Mouse (Mus musculus): ENCODE measurements around the gene Six2. TPM values are rescaled to one million over a fixed set of nuclear protein-coding genes. Genes with fewer than 3 reads are reported as not detected.

Six2 gene
- polyA plus RNA-seq (2015; fragmentation: Nextera tagmentation; extraction: Ambion mirVana): 0.12 and 0.13 TPM in 2 replicates

DNA sequence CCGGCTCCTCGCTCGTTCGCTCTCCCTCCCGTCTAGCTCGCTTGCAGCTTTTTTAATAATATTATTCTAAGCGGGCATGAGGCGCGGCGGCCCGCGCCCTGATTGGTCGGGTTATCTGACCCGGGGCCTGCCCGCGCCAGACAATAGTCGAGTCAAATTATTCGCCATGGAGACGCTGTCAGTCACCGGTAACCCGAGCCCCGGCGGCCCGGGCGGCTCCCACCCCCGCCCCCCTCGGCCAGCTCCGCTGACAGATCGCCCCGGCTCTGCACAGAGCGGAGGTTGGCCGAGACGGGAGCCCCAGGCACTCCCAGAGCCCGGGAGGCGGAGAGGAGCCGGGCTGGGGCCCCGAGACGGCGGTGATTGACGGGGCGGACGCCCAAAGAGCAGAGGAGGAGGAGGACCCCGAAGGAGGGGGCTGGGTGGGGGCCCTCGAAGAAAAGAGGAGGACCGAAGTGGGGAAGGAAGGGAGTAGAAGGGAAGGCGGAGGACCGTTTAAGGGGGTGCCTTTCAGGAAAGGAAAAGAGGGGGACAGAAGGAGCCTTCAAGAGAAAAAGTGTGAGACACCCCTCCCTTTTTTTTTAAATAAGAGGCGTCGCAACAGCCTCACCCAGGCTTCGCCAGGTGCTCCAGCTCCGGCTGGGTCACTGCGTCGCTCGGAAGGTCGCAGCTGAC, at the start of gene Six2:
Gene Six2 (minus strand): TSS at position 39 of the 675 bp plus-strand sequence.
- under 1% methylated on average over 55 of the region's 55 CpGs for WGBS
- no peaks in the 10 kb centered on the region for H3K36me3 ChIP-seq (ENCODE audit: control insufficient read depth, insufficient read depth, low read length)
- peaks cover 19% of the 10 kb centered on the region for H3K4me1 ChIP-seq (ENCODE audit: control insufficient read depth, insufficient read depth, low read length)

DNA sequence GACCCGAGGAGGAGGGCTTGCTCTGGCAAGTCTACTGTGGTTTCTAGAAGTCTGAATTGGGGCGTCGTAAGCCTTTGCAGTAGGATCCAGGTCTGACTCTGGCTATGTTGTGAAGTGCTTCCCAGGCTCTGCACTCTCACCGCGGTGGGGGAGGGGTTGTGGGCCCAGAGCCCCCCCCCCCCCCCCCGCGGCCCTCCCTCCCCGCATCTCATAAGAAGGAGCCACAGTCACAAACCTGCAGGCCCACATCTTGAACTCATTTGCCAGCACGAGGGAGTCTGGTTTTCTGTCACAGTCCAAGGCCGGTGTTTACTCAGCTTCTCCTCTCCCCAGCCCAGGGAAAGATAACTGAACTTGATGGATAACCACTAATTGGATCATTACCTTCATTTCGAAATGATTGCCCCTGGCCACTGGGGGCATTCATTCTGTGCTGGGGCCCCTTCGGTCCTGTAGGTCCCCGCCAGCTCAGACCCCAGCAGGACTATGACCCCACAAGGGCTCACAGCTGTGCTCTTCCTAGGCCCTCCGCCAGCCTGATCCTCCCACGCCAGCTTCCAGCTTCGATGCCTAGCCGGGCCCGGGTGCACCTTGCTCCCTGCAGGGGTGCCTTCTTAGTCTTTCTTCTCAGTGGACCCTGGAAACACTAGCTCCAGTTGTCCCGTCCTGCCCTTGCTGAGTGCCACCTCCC, 49.2 kb upstream of the Six2 start:
- H3K4me3 ChIP-seq (ENCODE audit: low read length): no peak overlapping the region

More for the DNA sequence above, at the start of gene Six2:
- Histone ChIP-seq H3K27ac (ENCODE audit: low read length) (no peak within 1 kb of the TSS), H3K27me3 (replicated peaks; ENCODE audit: control insufficient read depth, insufficient read depth, low read length) (peaks cover 91% of the 10 kb centered on the region), H3K9ac (ENCODE audit: low read depth, low read length) (peak within 1 kb of the TSS; percentile 24; the same call in 1 of the 2 replicates), H3K4me3 (ENCODE audit: low read length) (peak within 1 kb of the TSS; percentile 54), H3K9me3 (ENCODE audit: control insufficient read depth, low read length) (no peaks in the 10 kb centered on the region), H3K4me2 (ENCODE audit: low read depth, low read length) (peak within 1 kb of the TSS; percentile 95)
- ATAC-seq: peak; percentile 89

DNA sequence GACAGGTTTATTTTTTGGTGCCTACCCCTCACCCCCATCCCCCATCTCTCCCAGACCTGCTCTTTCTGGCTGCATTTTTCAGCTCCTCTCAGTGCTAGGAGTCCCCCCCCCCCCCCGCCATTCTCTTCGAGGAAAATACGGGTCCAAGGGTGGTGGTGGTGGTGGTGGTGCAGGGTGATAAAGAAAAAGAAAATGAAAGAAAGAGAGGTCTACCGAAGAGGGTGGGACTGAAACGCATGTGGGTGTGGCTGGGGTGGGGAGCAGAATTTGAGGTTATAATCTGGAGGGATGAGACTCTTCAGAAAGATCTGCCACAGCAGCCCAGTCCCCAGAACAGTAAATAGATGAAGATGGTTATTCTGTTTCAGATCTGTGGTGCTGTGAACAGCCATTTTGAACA, 43.3 kb upstream of the Six2 start:
- Histone ChIP-seq H3K9ac (ENCODE audit: low read depth, low read length) (no peak overlapping the region), H3K9me3 (ENCODE audit: control insufficient read depth, low read length) (no peaks in the 10 kb centered on the region), H3K27ac (ENCODE audit: low read length) (no peak overlapping the region), H3K4me1 (ENCODE audit: control insufficient read depth, insufficient read depth, low read length) (no peaks in the 10 kb centered on the region), H3K36me3 (ENCODE audit: control insufficient read depth, insufficient read depth, low read length) (no peaks in the 10 kb centered on the region), H3K27me3 (replicated peaks; ENCODE audit: control insufficient read depth, insufficient read depth, low read length) (no peaks in the 10 kb centered on the region), H3K4me3 (ENCODE audit: low read length) (no peak overlapping the region), H3K4me2 (ENCODE audit: low read depth, low read length) (no peak overlapping the region)
- 86% methylated on average over 5 of the region's 5 CpGs for WGBS
- ATAC-seq: no peak

More for the DNA sequence above, 49.2 kb upstream of the Six2 start:
- Histone ChIP-seq H3K4me1 (ENCODE audit: control insufficient read depth, insufficient read depth, low read length) (no peaks in the 10 kb centered on the region), H3K27me3 (replicated peaks; ENCODE audit: control insufficient read depth, insufficient read depth, low read length) (no peaks in the 10 kb centered on the region), H3K9me3 (ENCODE audit: control insufficient read depth, low read length) (no peaks in the 10 kb centered on the region), H3K36me3 (ENCODE audit: control insufficient read depth, insufficient read depth, low read length) (no peaks in the 10 kb centered on the region), H3K27ac (ENCODE audit: low read length) (no peak overlapping the region), H3K9ac (ENCODE audit: low read depth, low read length) (no peak overlapping the region), H3K4me2 (ENCODE audit: low read depth, low read length) (no peak overlapping the region)
- ATAC-seq: no peak
- 43% methylated on average over 15 of the region's 19 CpGs for WGBS

DNA sequence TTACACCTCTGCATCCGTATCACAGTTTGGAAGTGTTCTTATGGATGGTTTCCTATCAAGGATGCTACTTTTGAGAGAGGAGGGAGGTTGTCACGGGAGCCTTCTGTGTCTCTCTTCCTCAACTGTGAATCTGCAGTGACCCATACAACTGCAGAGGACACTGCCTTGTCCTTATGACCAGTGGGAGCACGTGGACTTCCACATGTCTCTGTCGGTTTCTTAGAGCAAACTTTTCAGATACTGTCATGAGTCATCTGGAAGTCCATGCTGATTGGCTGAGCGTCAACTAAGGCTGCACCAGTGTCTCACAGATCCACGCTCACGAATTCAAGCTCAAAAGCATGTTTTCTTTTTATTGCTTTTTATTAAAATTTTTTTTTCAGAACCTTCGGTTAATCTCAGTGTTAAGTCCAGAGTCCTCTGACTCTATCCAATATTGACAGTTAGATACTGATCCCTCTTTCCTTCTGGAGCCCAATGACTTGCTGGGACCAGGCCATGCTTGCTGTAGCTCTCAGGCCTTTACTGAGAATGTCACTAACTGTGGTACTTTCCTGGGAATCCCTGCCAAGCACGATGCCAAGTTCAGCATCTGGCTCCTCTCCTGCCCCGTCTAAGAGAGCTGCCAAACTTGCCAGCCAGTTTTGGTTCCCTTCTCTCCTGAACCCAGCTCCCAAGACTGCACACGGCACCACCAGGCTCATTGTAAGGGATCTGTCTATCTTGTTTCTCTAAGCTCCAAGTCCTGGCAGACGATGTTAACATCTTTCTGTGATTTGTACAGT, 42.3 kb upstream of the Six2 start:
- Histone ChIP-seq H3K4me1 (ENCODE audit: control insufficient read depth, insufficient read depth, low read length) (no peaks in the 10 kb centered on the region), H3K9me3 (ENCODE audit: control insufficient read depth, low read length) (no peaks in the 10 kb centered on the region), H3K4me2 (ENCODE audit: low read depth, low read length) (no peak overlapping the region), H3K27ac (ENCODE audit: low read length) (no peak overlapping the region), H3K36me3 (ENCODE audit: control insufficient read depth, insufficient read depth, low read length) (no peaks in the 10 kb centered on the region), H3K27me3 (replicated peaks; ENCODE audit: control insufficient read depth, insufficient read depth, low read length) (no peaks in the 10 kb centered on the region), H3K9ac (ENCODE audit: low read depth, low read length) (no peak overlapping the region), H3K4me3 (ENCODE audit: low read length) (no peak overlapping the region)
- 83% methylated on average over 12 of the region's 12 CpGs for WGBS
- no peak for ATAC-seq

DNA sequence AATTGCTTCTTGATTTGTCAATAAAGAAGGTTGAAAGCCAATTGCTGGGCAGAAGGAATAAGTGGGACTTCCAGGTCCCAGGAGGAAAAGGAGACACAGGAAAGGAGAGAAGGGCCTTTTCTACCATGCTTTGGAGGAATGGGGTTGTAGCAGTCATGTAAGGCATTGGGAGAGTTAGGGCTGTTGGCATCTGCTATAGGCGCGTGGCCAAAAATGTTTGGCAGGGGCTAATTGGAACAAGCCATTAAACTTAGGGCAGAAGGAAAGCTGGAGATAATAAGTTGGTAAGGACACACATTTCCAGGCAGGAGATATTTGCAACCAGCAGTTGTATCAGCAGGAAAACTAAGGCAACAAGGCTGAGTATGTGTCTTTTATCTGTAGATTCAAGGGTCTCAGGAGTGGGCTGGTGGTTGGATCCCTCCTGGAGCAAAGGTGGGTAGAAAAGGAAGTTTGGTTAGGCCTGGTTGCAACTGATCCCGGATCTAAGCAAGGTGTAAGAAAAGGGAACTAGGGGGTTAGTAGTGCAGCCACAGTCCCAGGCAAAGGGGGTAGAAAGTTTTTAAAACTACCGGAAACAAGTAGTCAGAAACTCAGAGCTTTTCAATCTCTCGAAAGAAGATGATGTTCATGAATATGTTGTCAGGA, 40.1 kb upstream of the Six2 start:
- 88% methylated on average over 5 of the region's 5 CpGs for WGBS
- no peaks in the 10 kb centered on the region for H3K36me3 ChIP-seq (ENCODE audit: control insufficient read depth, insufficient read depth, low read length)
- H3K27me3 ChIP-seq (replicated peaks; ENCODE audit: control insufficient read depth, insufficient read depth, low read length): no peaks in the 10 kb centered on the region
- H3K4me3 ChIP-seq (ENCODE audit: low read length): no peak overlapping the region
- no peak overlapping the region for H3K27ac ChIP-seq (ENCODE audit: low read length)
- H3K4me1 ChIP-seq (ENCODE audit: control insufficient read depth, insufficient read depth, low read length): no peaks in the 10 kb centered on the region
- no peak overlapping the region for H3K9ac ChIP-seq (ENCODE audit: low read depth, low read length)
- no peak for ATAC-seq
- no peak overlapping the region for H3K4me2 ChIP-seq (ENCODE audit: low read depth, low read length)
- no peaks in the 10 kb centered on the region for H3K9me3 ChIP-seq (ENCODE audit: control insufficient read depth, low read length)

DNA sequence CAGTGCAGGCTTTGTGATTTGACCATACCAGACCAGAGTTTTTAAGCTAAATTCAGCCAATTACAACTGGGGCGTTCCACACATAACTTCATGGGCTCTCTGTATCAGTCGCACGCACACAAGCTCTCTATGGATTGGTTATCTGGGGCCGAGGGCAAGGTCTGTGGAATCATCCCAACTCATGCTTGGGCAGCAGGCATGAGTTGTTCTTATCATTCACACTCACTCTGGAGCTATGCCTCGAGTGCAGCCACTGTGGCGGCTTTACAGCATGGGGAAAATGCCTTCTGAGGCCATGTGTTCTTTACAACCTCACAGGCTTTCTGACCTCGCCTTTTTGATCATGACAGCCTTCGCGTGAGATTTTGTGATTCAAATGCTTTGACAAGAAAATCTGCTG, 37.9 kb upstream of the Six2 start:
- no peaks in the 10 kb centered on the region for H3K36me3 ChIP-seq (ENCODE audit: control insufficient read depth, insufficient read depth, low read length)
- H3K27ac ChIP-seq (ENCODE audit: low read length): no peak overlapping the region
- 83% methylated on average over 9 of the region's 9 CpGs for WGBS

DNA sequence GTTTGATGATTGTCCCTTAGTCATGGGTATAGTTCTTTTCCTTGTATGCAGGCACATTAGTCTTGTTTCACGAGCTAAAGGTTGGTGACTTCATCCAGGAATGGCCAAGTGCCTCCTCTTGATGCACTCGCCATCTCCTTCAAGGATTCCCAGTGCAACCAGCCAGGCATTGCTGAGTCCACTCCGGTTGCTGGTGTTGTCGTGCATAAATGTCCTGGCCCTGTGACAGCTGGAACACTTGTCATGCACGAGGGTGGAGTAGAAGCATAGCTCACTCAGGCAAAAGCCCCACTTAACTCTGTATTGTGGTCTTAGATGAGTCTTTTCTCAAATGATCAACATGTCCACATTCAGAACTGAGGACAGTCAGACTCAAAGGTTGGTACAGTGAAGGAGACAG, 35.1 kb upstream of the Six2 start:
- no peaks in the 10 kb centered on the region for H3K27me3 ChIP-seq (replicated peaks; ENCODE audit: control insufficient read depth, insufficient read depth, low read length)
- H3K4me1 ChIP-seq (ENCODE audit: control insufficient read depth, insufficient read depth, low read length): no peaks in the 10 kb centered on the region
- no peak overlapping the region for H3K4me3 ChIP-seq (ENCODE audit: low read length)
- no peaks in the 10 kb centered on the region for H3K36me3 ChIP-seq (ENCODE audit: control insufficient read depth, insufficient read depth, low read length)
- no peak overlapping the region for H3K27ac ChIP-seq (ENCODE audit: low read length)
- 84% methylated on average over 5 of the region's 5 CpGs for WGBS
- no peak for ATAC-seq
- H3K9me3 ChIP-seq (ENCODE audit: control insufficient read depth, low read length): no peaks in the 10 kb centered on the region
- no peak overlapping the region for H3K9ac ChIP-seq (ENCODE audit: low read depth, low read length)
- H3K4me2 ChIP-seq (ENCODE audit: low read depth, low read length): no peak overlapping the region

More for the DNA sequence above, 37.9 kb upstream of the Six2 start:
- Histone ChIP-seq H3K4me3 (ENCODE audit: low read length) (no peak overlapping the region), H3K9ac (ENCODE audit: low read depth, low read length) (no peak overlapping the region), H3K4me1 (ENCODE audit: control insufficient read depth, insufficient read depth, low read length) (no peaks in the 10 kb centered on the region), H3K27me3 (replicated peaks; ENCODE audit: control insufficient read depth, insufficient read depth, low read length) (no peaks in the 10 kb centered on the region), H3K4me2 (ENCODE audit: low read depth, low read length) (no peak overlapping the region), H3K9me3 (ENCODE audit: control insufficient read depth, low read length) (no peaks in the 10 kb centered on the region)
- ATAC-seq: no peak

DNA sequence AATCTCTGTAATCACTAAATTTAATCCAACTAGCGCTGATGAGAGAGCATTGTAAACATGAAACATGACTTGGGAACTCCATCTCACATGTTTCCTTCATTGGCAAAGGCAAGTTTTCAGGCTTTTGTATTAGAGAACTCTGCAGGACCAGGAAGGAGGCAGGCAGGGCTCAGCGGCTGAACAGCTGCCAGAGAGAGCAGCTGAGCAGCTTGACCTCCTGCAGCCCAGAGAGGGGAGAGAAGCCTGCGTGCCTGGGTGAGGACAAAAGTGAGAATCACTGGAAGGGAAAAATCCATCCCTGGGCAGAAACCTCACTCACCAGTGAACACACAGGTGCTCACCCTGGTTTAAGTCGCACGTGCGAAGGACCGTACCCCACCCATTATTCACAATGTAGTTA, 29.2 kb upstream of the Six2 start:
- WGBS: 73% methylated on average over 7 of the region's 7 CpGs
- no peaks in the 10 kb centered on the region for H3K27me3 ChIP-seq (replicated peaks; ENCODE audit: control insufficient read depth, insufficient read depth, low read length)

DNA sequence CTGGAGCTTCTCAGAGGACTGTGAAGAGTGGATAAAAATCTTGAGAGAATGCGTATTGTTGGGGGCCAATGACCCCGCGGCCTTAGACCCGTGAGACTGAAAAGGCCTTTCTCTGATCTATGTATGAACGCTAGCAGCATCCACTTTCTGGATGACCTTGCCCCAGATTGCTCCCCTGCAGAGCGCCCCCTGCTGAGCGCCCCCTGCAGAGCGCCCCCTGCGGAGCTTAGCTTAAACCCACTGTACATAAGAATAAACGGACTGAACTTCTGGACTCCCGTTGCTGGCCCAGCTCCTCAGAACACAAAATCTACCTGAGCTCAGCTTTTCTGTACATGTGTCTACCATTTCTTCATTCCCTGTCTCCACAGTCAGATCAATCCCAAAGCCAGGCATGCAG, 27.7 kb upstream of the Six2 start:
- Histone ChIP-seq H3K36me3 (ENCODE audit: control insufficient read depth, insufficient read depth, low read length) (no peaks in the 10 kb centered on the region), H3K27ac (ENCODE audit: low read length) (no peak overlapping the region), H3K9ac (ENCODE audit: low read depth, low read length) (no peak overlapping the region), H3K4me1 (ENCODE audit: control insufficient read depth, insufficient read depth, low read length) (no peaks in the 10 kb centered on the region), H3K27me3 (replicated peaks; ENCODE audit: control insufficient read depth, insufficient read depth, low read length) (no peaks in the 10 kb centered on the region), H3K4me2 (ENCODE audit: low read depth, low read length) (no peak overlapping the region), H3K9me3 (ENCODE audit: control insufficient read depth, low read length) (no peaks in the 10 kb centered on the region), H3K4me3 (ENCODE audit: low read length) (no peak overlapping the region)
- no peak for ATAC-seq
- WGBS: 72% methylated on average over 11 of the region's 11 CpGs

More for the DNA sequence above, 29.2 kb upstream of the Six2 start:
- H3K9ac ChIP-seq (ENCODE audit: low read depth, low read length): no peak overlapping the region
- no peaks in the 10 kb centered on the region for H3K36me3 ChIP-seq (ENCODE audit: control insufficient read depth, insufficient read depth, low read length)
- H3K27ac ChIP-seq (ENCODE audit: low read length): no peak overlapping the region
- H3K4me1 ChIP-seq (ENCODE audit: control insufficient read depth, insufficient read depth, low read length): no peaks in the 10 kb centered on the region
- ATAC-seq: no peak
- no peaks in the 10 kb centered on the region for H3K9me3 ChIP-seq (ENCODE audit: control insufficient read depth, low read length)
- H3K4me3 ChIP-seq (ENCODE audit: low read length): no peak overlapping the region
- H3K4me2 ChIP-seq (ENCODE audit: low read depth, low read length): no peak overlapping the region

Data from intestine, embryonic 16.5 days (tissue).